9 mouse cellular contexts compared by ENCODE assay signal in the genomic region with DNA sequence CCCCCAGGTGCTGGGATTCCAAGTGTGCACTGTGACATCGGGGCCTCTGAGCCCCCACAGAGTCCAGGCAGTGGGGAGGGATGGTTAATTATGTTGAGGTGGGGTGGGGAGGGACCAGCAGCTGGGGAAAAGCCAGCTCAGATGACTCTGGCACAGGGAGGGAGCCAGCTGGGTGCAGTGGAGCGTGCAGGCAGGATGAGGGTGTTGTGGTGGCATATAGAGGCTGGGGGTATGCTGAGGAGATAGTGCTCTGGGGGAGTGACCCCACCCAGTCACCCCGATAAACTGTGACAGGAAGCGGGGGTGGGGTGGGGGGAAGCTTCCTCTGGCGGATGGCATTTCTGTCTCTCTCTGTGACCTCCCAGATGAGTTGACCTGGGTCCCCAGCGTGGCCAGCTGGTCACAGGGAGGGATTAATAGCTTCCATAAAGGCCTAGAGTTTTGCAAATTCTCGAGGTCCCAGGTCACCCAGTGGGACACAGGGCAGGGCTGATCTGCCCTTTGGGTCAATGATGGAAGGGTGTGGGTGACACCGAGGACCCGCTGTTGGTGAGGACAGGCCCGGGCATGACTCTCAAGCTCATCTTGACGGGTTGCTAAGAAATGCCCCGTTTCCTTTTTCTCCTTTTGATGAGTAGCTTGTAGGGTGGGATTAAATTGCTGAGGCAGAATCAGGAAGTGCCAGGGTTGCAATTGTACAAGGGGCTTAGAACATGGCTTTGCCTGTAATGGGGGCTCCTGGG. TPM values are rescaled to one million over a fixed set of nuclear protein-coding genes. Genes with fewer than 3 reads are reported as not detected.
A peak's percentile ranks its signal among the peaks of the same experiment; 100 is the strongest.
DNase-seq lines count a peak whose midpoint lies in the region; ATAC-seq lines count a peak whose summit lies in the region.
"Had no signal": no experiment of that assay in that cellular context is flagged by ENCODE, and none has a peak within 500 bp of the region (broad histone marks: within the 10 kb centered on the region; RNA-seq: fewer than 3 reads in every experiment).

No protein-coding gene starts in this region.

- ATAC-seq in hindbrain, embryonic 14.5 days (ENCODE audit: low FRiP score): no peak
- ATAC-seq in forebrain, embryonic 15.5 days (replicated peaks): peak; percentile 46; the same call in 1 of the 2 replicates
- peak; percentile 40; the same call in 1 of the 2 replicates for ATAC-seq in neutrophil, adult 5-6 weeks (ENCODE audit: extremely low read depth, insufficient number of reproducible peaks, low FRiP score, poor library complexity, severe bottlenecking)

- intact Hi-C loops in gastrocnemius, postnatal 36 days (cut with DNase I): no loop called here

- no peak overlapping the region for H3K4me3 ChIP-seq in hindbrain, embryonic 10.5 days
- no peak overlapping the region for H3K4me3 ChIP-seq in hindbrain, embryonic 14.5 days (replicated peaks; ENCODE audit: low read length)
- no peak overlapping the region for H3K4me3 ChIP-seq in forebrain, embryonic 15.5 days

- no peaks in the 10 kb centered on the region for H3K36me3 ChIP-seq in hindbrain, embryonic 10.5 days
- H3K36me3 ChIP-seq in hindbrain, embryonic 14.5 days (replicated peaks; ENCODE audit: control insufficient read depth, insufficient read depth): no peaks in the 10 kb centered on the region
- H3K36me3 ChIP-seq in forebrain, embryonic 15.5 days: no peaks in the 10 kb centered on the region

- H3K27ac ChIP-seq in hindbrain, embryonic 10.5 days: peak overlapping the region; percentile 66
- H3K27ac ChIP-seq in hindbrain, embryonic 14.5 days: no peak overlapping the region
- H3K27ac ChIP-seq in forebrain, embryonic 15.5 days (replicated peaks): no peak overlapping the region

- H3K4me1 ChIP-seq in hindbrain, embryonic 10.5 days (replicated peaks): peaks cover 57% of the 10 kb centered on the region
- peaks cover 20% of the 10 kb centered on the region for H3K4me1 ChIP-seq in hindbrain, embryonic 14.5 days (replicated peaks; ENCODE audit: control insufficient read depth, insufficient read depth, low read length)
- peaks cover 15% of the 10 kb centered on the region for H3K4me1 ChIP-seq in forebrain, embryonic 15.5 days

- DNase-seq in hindbrain, embryonic 10.5 days (ENCODE audit: low spot score): peak; percentile 44
- no peak for DNase-seq in hindbrain, embryonic 14.5 days (ENCODE audit: low spot score)
- peak; percentile 55 to 67 for DNase-seq in CD8-positive naive resting alpha-beta T cell, adult 2 months (ENCODE audit: low read depth in 2 of 2, low spot score in 2 of 2)
- DNase-seq in right cerebral cortex, postnatal 25 days: no peak
- no peak for DNase-seq in gastrocnemius, postnatal 36 days
- no peak for DNase-seq in embryo, embryonic 11 days

- no peak overlapping the region for H3K9ac ChIP-seq in hindbrain, embryonic 14.5 days
- H3K9ac ChIP-seq in forebrain, embryonic 15.5 days (replicated peaks): no peak overlapping the region
- H3K9ac ChIP-seq: lung, embryonic 14.5 days had no signal

- H3K27me3 ChIP-seq in hindbrain, embryonic 10.5 days (ENCODE audit: insufficient read depth, poor library complexity, severe bottlenecking): peaks cover 5% of the 10 kb centered on the region; the same call in 1 of the 2 replicates
- H3K27me3 ChIP-seq in hindbrain, embryonic 14.5 days (ENCODE audit: control insufficient read depth, insufficient read depth, low read length): no peaks in the 10 kb centered on the region
- no peaks in the 10 kb centered on the region for H3K27me3 ChIP-seq in forebrain, embryonic 15.5 days

- H3K9me3 ChIP-seq in hindbrain, embryonic 10.5 days: no peaks in the 10 kb centered on the region
- no peaks in the 10 kb centered on the region for H3K9me3 ChIP-seq in hindbrain, embryonic 14.5 days (ENCODE audit: control insufficient read depth, low read length)
- H3K9me3 ChIP-seq in forebrain, embryonic 15.5 days: no peaks in the 10 kb centered on the region

- H3K4me2 ChIP-seq in hindbrain, embryonic 14.5 days (replicated peaks): no peak overlapping the region
- H3K4me2 ChIP-seq in forebrain, embryonic 15.5 days (replicated peaks): no peak overlapping the region
- H3K4me2 ChIP-seq: lung, embryonic 14.5 days had no signal

- WGBS in hindbrain, embryonic 10.5 days: 33% methylated on average over 12 of the region's 12 CpGs
- WGBS in hindbrain, embryonic 14.5 days: 31% methylated on average over 12 of the region's 12 CpGs
- 43% methylated on average over 12 of the region's 12 CpGs for WGBS in forebrain, embryonic 15.5 days

RNA-seq across cellular contexts. Expression of a gene that starts 8.2 kb away (rescaled TPM):
- polyA plus RNA-seq in hindbrain, embryonic 10.5 days (2016; fragmentation: Nextera tagmentation; extraction: Ambion mirVana): 21.3 and 25.9 TPM in 2 replicates
- polyA plus RNA-seq in hindbrain, embryonic 14.5 days (2014; fragmentation: Nextera tagmentation; extraction: Ambion mirVana): 35.2 and 37.4 TPM in 2 replicates
- 21.6 and 26.4 TPM in 2 replicates for polyA plus RNA-seq in forebrain, embryonic 15.5 days (2015; fragmentation: Nextera tagmentation; extraction: Ambion mirVana)
- 338 and 404 TPM in 2 replicates for total RNA-seq in neutrophil, adult 5-6 weeks (2017)
- total RNA-seq in gastrocnemius, postnatal 36 days (2021): 1 to 10 TPM; 4.4 to 7.9 TPM

RNA-seq across cellular contexts. Expression of a gene that starts 23.1 kb away (rescaled TPM):
- 0.17 TPM in 1 of 2 replicates, not detected in the other for polyA plus RNA-seq in hindbrain, embryonic 10.5 days (2016; fragmentation: Nextera tagmentation; extraction: Ambion mirVana)
- polyA plus RNA-seq in hindbrain, embryonic 14.5 days (2014; fragmentation: Nextera tagmentation; extraction: Ambion mirVana): 0.43 TPM in 1 of 2 replicates, not detected in the other
- not detected in 2 replicates for polyA plus RNA-seq in forebrain, embryonic 15.5 days (2015; fragmentation: Nextera tagmentation; extraction: Ambion mirVana)
- not detected in 2 replicates for total RNA-seq in neutrophil, adult 5-6 weeks (2017)
- total RNA-seq in gastrocnemius, postnatal 36 days (2021): not detected
- polyA plus RNA-seq: lung, embryonic 14.5 days had no signal

Comparison
In these comparisons a context has a peak if more than half of its experiments do, and no peak if none do; other contexts are left out.
1. DNase-seq: peak in hindbrain, embryonic 10.5 days (single experiment) and CD8-positive naive resting alpha-beta T cell, adult 2 months (2 of 2); none in hindbrain, embryonic 14.5 days (single experiment), right cerebral cortex, postnatal 25 days (single experiment), gastrocnemius, postnatal 36 days (0 of 2) and embryo, embryonic 11 days (single experiment).